Mouse (Mus musculus) brain, embryonic 18.5 days (tissue): ENCODE measurements around the gene Ruvbl2.

ENCODE experiments used
- DNase-seq: peaks from one replicate; pipeline ENCODE4 v3.0.0-alpha.2; 2012; ENCODE audit warnings: low read depth, low spot score

Gene Ruvbl2

DNA sequence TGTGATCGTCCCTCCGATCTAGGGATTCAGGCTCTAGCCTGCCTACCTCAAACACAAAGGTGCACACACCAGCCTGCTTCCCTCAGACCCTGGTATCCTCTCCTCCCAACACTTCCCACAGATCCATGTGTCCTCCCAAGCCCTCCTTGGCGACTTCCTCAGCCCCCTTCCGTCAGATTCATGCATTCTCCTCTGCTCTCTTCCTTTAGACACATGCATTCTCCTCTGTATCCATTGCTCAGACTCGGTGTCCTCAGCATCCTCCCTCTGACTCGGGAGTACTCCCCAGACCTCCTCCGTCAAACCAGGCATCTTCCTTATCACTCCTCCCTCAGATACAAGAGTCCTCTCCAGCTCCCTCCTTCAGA lies 4.1 kb downstream of the Ruvbl2 start:
- no peak for DNase-seq

DNA sequence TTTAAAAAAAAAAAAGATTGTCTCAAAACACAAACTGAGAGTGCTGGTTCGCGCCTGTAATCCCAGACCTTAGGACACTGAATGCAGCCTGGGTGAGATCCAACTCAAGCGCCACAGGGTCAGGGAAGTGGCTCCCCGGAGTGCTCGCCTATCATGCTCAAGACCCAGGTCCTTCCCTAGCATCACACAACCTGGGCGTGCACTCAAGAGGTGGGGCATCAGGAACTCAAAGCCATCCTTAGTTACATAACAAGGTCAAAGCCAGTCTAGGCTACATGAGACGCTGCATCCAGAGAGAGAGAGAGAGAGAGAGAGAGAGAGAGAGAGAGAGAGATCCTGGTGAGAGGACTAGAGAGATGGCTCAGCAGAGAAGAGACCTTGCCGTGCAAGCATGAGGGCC lies 11.3 kb downstream of the Ruvbl2 start:
- no peak for DNase-seq

GRCm38 (mm10) chr7:45421194-45421593 lies 16.7 kb downstream of the Ruvbl2 start:
- no peak for DNase-seq

DNA sequence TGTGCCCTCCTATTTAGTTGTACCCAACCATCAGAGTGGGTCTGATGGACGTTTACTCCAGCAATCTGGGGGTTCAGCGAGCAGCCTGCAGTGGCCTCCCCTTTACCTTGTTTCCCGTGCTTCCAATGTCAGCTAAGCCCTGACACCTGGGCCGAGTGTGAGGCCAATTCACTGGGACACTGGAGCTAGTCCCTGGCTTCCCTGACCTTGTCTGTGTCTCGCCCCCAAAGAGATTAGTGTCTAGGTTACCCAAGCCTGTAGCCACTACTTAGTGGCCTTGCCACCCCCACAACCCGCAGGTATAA lies 17.3 kb downstream of the Ruvbl2 start, which contains the start of gene Lhb:
Gene Lhb, plus strand, starts transcription at position 206 of the 305 bp plus-strand sequence.
- no peak for DNase-seq

- no peak for DNase-seq
Measured at GRCm38 (mm10) chr7:45419859-45420614, 17.9 kb downstream of the Ruvbl2 start.

DNA sequence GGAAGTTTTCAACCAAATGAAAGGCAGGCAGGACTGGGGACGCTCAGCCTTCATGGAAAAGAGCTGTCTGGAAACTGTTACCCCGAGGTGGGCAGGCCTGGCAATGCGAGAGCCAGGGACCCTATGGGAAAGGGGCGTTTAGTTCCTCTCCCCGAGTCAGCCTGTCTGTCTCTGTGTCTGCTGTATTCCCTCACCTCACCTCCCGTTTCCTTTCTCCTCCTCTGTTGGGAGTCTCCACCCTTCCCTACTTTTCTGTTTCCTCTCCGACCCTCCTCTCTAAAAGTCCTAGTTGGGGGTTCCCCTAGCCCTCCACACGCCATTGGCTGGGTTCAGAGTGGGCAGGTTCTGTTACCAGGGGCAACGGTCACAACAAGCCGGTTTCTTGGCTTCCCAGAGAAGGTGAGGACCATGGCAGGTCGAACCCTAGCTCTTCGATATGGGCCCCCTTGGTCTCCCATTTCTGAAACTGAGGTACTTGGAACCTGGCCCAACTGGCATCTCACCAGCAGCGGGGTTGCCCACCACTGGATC lies 19.9 kb downstream of the Ruvbl2 start:
- DNase-seq = no peak

GRCm38 (mm10) chr7:45415636-45416035 lies 22.3 kb downstream of the Ruvbl2 start:
- DNase-seq = no peak

DNA sequence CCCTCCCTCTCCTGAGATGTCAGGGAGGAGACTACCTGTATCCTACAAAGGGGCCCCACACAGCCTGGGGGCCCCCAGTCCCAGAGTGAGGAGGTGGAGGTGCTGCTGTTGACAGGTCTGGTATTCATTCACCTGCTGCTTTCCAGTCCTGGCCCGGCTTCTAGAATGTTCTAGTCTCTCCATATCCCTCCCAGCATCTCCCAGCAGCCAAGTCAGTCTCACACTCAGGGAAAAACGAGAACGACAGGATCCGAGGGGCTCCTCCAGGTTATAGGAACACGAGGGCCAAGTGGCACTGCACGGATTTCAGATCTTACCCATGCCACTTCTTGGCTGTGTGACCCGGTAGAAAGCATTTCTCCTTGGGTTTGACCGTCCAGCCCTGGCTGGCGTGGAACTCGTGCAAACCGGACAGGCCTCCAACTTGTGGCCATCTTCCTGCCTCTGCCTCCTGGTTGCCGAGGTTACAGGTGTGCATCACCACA lies 23.1 kb downstream of the Ruvbl2 start:
- DNase-seq = no peak

DNA sequence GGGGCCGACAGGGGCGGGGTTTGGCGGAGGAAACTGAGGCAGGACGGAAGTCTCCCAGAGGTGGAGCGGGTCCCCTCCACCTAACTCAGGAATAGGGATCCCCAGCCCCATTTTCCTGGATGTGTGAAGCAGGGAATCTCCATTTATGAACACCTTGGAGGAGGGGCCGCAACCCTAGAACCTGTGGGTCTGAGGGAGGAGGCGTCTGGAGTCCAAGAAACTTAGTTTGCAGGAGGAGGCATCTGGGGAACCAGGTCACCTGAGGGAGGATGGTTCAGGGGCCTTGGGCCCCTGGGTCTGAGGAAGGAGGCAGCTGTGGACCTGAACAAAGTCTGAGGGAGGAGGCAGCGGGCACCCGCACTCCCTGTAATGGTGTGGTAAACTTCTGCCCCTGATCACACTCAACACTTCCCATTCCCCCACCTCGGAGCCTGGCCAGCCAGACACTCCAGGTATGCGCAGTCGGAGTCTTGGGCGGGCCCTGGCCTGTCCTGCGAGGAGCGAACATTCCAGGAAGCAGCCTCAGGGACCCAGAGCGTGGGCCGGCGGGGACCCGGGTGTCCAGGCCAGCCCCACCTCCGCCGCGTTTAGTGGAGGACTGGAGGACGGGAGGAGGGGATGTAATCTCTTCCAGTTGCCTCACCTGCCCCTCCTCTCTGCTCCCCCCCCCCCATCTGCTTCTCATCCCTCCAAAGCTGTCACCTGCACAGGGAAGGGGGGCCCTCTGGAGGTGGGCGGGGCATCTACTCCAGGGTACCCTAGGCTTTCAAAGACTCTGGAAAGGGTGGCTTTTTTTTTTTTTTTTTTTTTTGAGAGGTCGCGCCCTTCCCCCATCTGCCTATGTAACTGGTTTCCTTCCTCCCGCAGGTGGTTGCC lies 23.8 kb downstream of the Ruvbl2 start:
- no peak for DNase-seq

DNA sequence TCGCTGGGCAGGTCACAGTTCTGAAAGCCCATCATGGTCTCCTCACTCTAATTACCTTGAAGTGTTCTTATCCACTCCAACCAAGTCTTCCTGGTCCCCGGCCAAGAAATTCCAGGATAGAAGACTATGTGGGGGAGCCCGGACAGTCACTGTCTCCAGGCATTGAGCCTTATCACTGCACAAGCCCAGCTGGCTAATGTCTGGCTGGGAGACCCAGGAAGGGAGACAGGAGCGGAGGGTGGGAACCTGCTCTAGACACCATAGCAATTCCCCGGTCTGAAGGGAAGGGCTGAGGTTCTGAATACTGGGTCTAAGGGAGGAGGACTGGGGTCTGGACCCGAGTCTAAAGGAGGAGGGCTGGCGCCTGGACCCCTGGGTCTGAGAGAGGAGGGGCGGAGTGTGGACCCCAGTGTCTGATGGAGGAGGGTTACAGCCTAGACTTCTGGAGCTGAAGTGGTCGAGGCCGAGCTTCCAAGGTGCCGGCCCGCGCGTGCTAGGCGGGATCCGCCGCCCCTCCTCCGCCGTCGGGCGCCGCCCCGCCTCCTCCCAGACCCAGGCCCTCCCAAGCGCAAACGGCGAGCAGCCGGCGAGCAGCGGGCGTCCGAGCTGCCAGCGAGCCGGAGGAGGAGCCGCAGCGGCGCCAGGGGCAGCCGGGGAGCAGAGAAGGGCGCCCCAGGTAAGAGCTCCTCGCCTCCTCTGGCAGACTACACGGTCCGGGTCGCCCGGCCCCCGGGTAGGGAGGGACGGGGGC lies 24.6 kb downstream of the Ruvbl2 start, which contains the start of gene Ntf5:
Gene Ntf5, plus strand, starts transcription at position 583 of the 751 bp plus-strand sequence.
- DNase-seq = no peak

DNA sequence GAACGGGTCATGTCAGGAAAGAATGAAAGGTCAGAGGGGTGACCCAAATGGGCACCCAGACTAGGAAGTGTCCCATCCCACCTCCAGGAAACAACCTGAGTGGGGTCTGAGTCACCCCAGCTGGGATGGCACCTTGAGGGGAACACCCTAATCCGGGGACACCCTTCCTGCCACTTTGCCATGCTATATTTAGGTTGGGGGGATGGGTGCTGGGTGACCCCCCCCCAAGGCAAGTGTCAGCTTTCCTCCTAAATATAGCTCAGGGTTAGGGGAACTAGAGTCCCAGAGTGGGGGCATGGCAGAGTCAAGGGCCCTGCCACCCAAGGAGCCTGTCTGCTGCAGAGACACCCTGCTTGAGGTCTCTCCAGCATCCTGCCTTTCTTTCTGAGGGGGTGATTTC lies 25.5 kb downstream of the Ruvbl2 start:
- no peak for DNase-seq

DNA sequence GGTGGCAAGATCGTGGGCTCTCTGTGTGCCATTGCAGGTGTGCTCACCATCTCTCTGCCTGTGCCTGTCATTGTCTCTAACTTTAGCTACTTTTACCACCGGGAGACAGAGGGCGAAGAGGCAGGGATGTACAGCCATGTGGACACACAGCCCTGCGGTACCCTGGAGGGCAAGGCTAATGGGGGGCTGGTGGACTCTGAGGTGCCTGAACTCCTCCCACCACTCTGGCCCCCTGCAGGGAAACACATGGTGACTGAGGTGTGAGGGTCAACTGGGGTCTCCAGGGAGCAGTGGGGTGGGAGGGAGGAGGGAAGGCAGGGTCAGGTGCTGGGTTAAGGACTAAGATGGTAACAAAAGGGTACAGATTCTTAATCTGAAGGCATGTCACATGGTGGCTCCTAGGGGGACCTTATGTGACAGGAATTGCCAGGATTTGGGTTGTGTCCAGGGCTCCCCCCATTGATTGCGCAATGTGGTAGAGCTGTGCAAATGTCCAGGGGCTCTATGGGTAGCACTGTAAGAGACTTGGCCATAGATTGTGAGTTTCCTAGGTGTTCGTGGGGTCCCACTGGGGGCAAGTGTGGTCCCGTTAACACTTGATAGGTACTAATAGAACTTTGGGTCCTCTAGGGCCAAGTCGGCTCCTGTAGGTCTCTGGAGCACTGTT lies 28.3 kb downstream of the Ruvbl2 start:
- no peak for DNase-seq

- DNase-seq = no peak
Measured at GRCm38 (mm10) chr7:45408949-45409348, 28.9 kb downstream of the Ruvbl2 start.

DNA sequence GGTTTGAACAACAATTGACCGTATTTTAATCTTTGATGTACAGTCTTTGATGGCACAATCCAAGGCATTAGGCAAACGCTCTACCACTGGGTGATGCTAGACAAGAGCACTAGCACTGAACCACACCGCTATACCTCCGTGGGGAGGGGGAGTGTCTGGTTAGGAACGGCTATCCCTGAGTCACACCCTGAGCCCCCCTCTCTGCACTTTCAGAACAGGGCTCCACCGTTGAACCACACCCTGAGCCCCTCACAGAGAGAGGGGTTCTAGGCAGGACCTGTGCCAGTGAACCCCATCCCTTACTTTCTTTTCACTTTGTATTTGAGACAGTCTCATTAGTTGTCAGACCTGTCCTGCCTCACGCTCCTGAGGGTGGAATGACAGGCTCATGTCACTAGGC lies 29.5 kb downstream of the Ruvbl2 start:
- DNase-seq = no peak

- DNase-seq = no peak
Measured at GRCm38 (mm10) chr7:45407836-45408235, 30.1 kb downstream of the Ruvbl2 start.

- no peak for DNase-seq
Measured at GRCm38 (mm10) chr7:45406157-45407156, 31.4 kb downstream of the Ruvbl2 start.

DNA sequence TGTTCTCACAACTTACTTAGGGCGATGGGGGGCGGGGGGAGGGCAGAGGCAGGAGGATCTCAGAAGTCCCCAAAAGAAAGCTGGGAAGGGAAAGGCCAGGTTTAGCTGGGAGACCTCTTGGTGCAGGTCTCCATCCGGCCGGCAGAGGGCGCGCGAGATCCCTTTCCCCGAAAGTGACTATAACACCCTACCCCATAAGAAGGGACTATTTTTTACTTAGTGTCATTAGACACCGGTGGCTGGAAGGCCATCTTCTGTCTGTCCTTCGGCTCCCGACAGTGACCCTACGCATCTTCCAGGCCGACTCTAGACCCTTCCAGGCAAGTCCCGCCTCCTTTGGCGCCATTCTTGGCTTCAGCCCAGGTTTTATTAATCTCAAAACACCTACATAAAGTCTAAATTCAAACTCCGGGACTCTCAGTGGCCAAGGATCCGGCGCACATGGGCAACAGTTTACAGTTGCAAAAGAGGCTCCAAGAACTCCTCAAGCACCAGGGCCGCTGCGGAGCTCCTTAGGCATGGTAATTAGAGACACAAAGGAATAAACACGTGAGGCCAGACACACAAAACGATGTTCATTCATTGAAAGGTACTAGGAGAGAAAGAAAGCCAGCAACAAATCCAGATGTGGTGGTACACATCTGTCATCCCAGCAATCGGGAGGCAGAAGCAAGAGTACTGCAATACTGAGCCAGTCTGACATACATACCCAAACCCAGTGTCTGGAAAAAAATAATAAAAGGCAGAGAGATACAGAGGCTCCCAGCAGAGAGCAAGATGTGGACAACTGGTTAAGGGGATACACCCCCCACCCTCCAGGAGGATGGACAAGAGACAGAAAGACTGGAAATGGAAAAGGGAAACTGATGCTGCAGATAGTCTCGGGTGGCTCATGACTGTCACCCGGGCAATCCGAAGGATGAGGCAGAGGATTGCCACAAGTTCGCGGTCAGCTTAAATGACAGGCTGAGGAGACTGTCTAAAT lies 32.5 kb downstream of the Ruvbl2 start, which contains the start of gene Kcna7:
Gene Kcna7, plus strand, starts transcription at position 563 of the 985 bp plus-strand sequence.
- no peak for DNase-seq

- DNase-seq = no peak
Measured at GRCm38 (mm10) chr7:45403532-45404261, 34.2 kb downstream of the Ruvbl2 start.
